Mouse (Mus musculus): ENCODE data around the gene Dusp22. TPM values are rescaled to one million over a fixed set of nuclear protein-coding genes. Genes with fewer than 3 reads are reported as not detected.

Gene Dusp22
- polyA plus RNA-seq, 1 experiment from 2014 or later, result 22.5 TPM

GRCm38 (mm10) chr13:30736721-30737120 is 76.9 kb downstream of the Dusp22 start:
- no peak overlapping the region for H3K27ac ChIP-seq (ENCODE audit: low read depth, low read length)
- no peak overlapping the region for H3K4me2 ChIP-seq (replicated peaks; ENCODE audit: low read depth, low read length)
- no peak overlapping the region for H3K9ac ChIP-seq (ENCODE audit: low read depth, low read length)
- no peak for ATAC-seq (ENCODE audit: low FRiP score, low TSS enrichment)
- H3K4me1 ChIP-seq (ENCODE audit: control insufficient read depth, insufficient read depth, low read length), result no peaks in the 10 kb centered on the region
- no peaks in the 10 kb centered on the region for H3K9me3 ChIP-seq (ENCODE audit: control insufficient read depth, low read length)
- H3K36me3 ChIP-seq (ENCODE audit: control insufficient read depth, insufficient read depth, low read length), result no peaks in the 10 kb centered on the region
- no peaks in the 10 kb centered on the region for H3K27me3 ChIP-seq (ENCODE audit: control insufficient read depth, insufficient read depth, low read length)
- no peak overlapping the region for H3K4me3 ChIP-seq (ENCODE audit: low read length)
- WGBS, result 66% methylated on average over 5 of the region's 5 CpGs

GRCm38 (mm10) chr13:30737257-30737656 is 77.5 kb downstream of the Dusp22 start:
- ATAC-seq (ENCODE audit: low FRiP score, low TSS enrichment), result no peak
- Histone ChIP-seq H3K9ac (ENCODE audit: low read depth, low read length) (no peak overlapping the region), H3K27ac (ENCODE audit: low read depth, low read length) (no peak overlapping the region), H3K9me3 (ENCODE audit: control insufficient read depth, low read length) (no peaks in the 10 kb centered on the region), H3K4me1 (ENCODE audit: control insufficient read depth, insufficient read depth, low read length) (no peaks in the 10 kb centered on the region), H3K4me3 (ENCODE audit: low read length) (no peak overlapping the region), H3K36me3 (ENCODE audit: control insufficient read depth, insufficient read depth, low read length) (no peaks in the 10 kb centered on the region), H3K27me3 (ENCODE audit: control insufficient read depth, insufficient read depth, low read length) (no peaks in the 10 kb centered on the region), H3K4me2 (replicated peaks; ENCODE audit: low read depth, low read length) (no peak overlapping the region)
- 86% methylated on average over 2 of the region's 2 CpGs for WGBS

GRCm38 (mm10) chr13:30738310-30738840 is 78.6 kb downstream of the Dusp22 start:
- no peak overlapping the region for H3K9ac ChIP-seq (ENCODE audit: low read depth, low read length)
- H3K36me3 ChIP-seq (ENCODE audit: control insufficient read depth, insufficient read depth, low read length), result no peaks in the 10 kb centered on the region
- 82% methylated on average over 4 of the region's 4 CpGs for WGBS
- H3K4me3 ChIP-seq (ENCODE audit: low read length), result no peak overlapping the region
- H3K4me2 ChIP-seq (replicated peaks; ENCODE audit: low read depth, low read length), result no peak overlapping the region
- no peak for ATAC-seq (ENCODE audit: low FRiP score, low TSS enrichment)
- H3K4me1 ChIP-seq (ENCODE audit: control insufficient read depth, insufficient read depth, low read length), result no peaks in the 10 kb centered on the region
- H3K9me3 ChIP-seq (ENCODE audit: control insufficient read depth, low read length), result no peaks in the 10 kb centered on the region
- no peak overlapping the region for H3K27ac ChIP-seq (ENCODE audit: low read depth, low read length)
- no peaks in the 10 kb centered on the region for H3K27me3 ChIP-seq (ENCODE audit: control insufficient read depth, insufficient read depth, low read length)

- H3K9ac ChIP-seq (ENCODE audit: low read depth, low read length), result no peak overlapping the region
- no peaks in the 10 kb centered on the region for H3K4me1 ChIP-seq (ENCODE audit: control insufficient read depth, insufficient read depth, low read length)
- 0 out of 2 replicates have a peak, but pooled peaks cover 6% of the 10 kb centered on the region for H3K27me3 ChIP-seq (ENCODE audit: control insufficient read depth, insufficient read depth, low read length)
- H3K9me3 ChIP-seq (ENCODE audit: control insufficient read depth, low read length), result no peaks in the 10 kb centered on the region
- no peak for ATAC-seq (ENCODE audit: low FRiP score, low TSS enrichment)
- 79% methylated on average over 5 of the region's 5 CpGs for WGBS
- no peak overlapping the region for H3K4me3 ChIP-seq (ENCODE audit: low read length)
- no peak overlapping the region for H3K27ac ChIP-seq (ENCODE audit: low read depth, low read length)
- H3K4me2 ChIP-seq (replicated peaks; ENCODE audit: low read depth, low read length), result no peak overlapping the region
- no peaks in the 10 kb centered on the region for H3K36me3 ChIP-seq (ENCODE audit: control insufficient read depth, insufficient read depth, low read length)
Observed at GRCm38 (mm10) chr13:30741172-30741571, 81.4 kb downstream of the Dusp22 start.

- H3K4me1 ChIP-seq (ENCODE audit: control insufficient read depth, insufficient read depth, low read length), result no peaks in the 10 kb centered on the region
- H3K9ac ChIP-seq (ENCODE audit: low read depth, low read length), result no peak overlapping the region
- 79% methylated on average over 6 of the region's 6 CpGs for WGBS
- H3K27me3 ChIP-seq (ENCODE audit: control insufficient read depth, insufficient read depth, low read length), result peaks cover 17% of the 10 kb centered on the region
- no peak for ATAC-seq (ENCODE audit: low FRiP score, low TSS enrichment)
- H3K4me2 ChIP-seq (replicated peaks; ENCODE audit: low read depth, low read length), result no peak overlapping the region
- no peaks in the 10 kb centered on the region for H3K9me3 ChIP-seq (ENCODE audit: control insufficient read depth, low read length)
- H3K4me3 ChIP-seq (ENCODE audit: low read length), result no peak overlapping the region
- no peak overlapping the region for H3K27ac ChIP-seq (ENCODE audit: low read depth, low read length)
- H3K36me3 ChIP-seq (ENCODE audit: control insufficient read depth, insufficient read depth, low read length), result no peaks in the 10 kb centered on the region
Observed at GRCm38 (mm10) chr13:30742411-30742970, 82.7 kb downstream of the Dusp22 start.

- ATAC-seq (ENCODE audit: low FRiP score, low TSS enrichment), result no peak
- WGBS, result 85% methylated on average over 7 of the region's 7 CpGs
- peaks cover 43% of the 10 kb centered on the region for H3K27me3 ChIP-seq (ENCODE audit: control insufficient read depth, insufficient read depth, low read length)
- H3K27ac ChIP-seq (ENCODE audit: low read depth, low read length), result no peak overlapping the region
- no peaks in the 10 kb centered on the region for H3K9me3 ChIP-seq (ENCODE audit: control insufficient read depth, low read length)
- no peak overlapping the region for H3K9ac ChIP-seq (ENCODE audit: low read depth, low read length)
- no peaks in the 10 kb centered on the region for H3K36me3 ChIP-seq (ENCODE audit: control insufficient read depth, insufficient read depth, low read length)
- no peak overlapping the region for H3K4me3 ChIP-seq (ENCODE audit: low read length)
- H3K4me2 ChIP-seq (replicated peaks; ENCODE audit: low read depth, low read length), result no peak overlapping the region
- H3K4me1 ChIP-seq (ENCODE audit: control insufficient read depth, insufficient read depth, low read length), result 0 out of 2 replicates have a peak, but pooled peaks cover 6% of the 10 kb centered on the region
Observed at GRCm38 (mm10) chr13:30745121-30745520, 85.3 kb downstream of the Dusp22 start.

- ATAC-seq (ENCODE audit: low FRiP score, low TSS enrichment), result no peak
- Histone ChIP-seq H3K4me1 (ENCODE audit: control insufficient read depth, insufficient read depth, low read length) (0 out of 2 replicates have a peak, but pooled peaks cover 9% of the 10 kb centered on the region), H3K36me3 (ENCODE audit: control insufficient read depth, insufficient read depth, low read length) (no peaks in the 10 kb centered on the region), H3K4me3 (ENCODE audit: low read length) (no peak overlapping the region), H3K9ac (ENCODE audit: low read depth, low read length) (no peak overlapping the region), H3K9me3 (ENCODE audit: control insufficient read depth, low read length) (no peaks in the 10 kb centered on the region), H3K27ac (ENCODE audit: low read depth, low read length) (no peak overlapping the region), H3K27me3 (ENCODE audit: control insufficient read depth, insufficient read depth, low read length) (peaks cover 62% of the 10 kb centered on the region), H3K4me2 (replicated peaks; ENCODE audit: low read depth, low read length) (no peak overlapping the region)
- 79% methylated on average over 5 of the region's 5 CpGs for WGBS
Observed at GRCm38 (mm10) chr13:30747068-30747467, 87.3 kb downstream of the Dusp22 start.

- H3K4me3 ChIP-seq (ENCODE audit: low read length), result no peak overlapping the region
- H3K9ac ChIP-seq (ENCODE audit: low read depth, low read length), result no peak overlapping the region
- no peaks in the 10 kb centered on the region for H3K9me3 ChIP-seq (ENCODE audit: control insufficient read depth, low read length)
- H3K4me1 ChIP-seq (ENCODE audit: control insufficient read depth, insufficient read depth, low read length), result 0 out of 2 replicates have a peak, but pooled peaks cover 9% of the 10 kb centered on the region
- no peak overlapping the region for H3K4me2 ChIP-seq (replicated peaks; ENCODE audit: low read depth, low read length)
- H3K36me3 ChIP-seq (ENCODE audit: control insufficient read depth, insufficient read depth, low read length), result no peaks in the 10 kb centered on the region
- no peak overlapping the region for H3K27ac ChIP-seq (ENCODE audit: low read depth, low read length)
- peaks cover 62% of the 10 kb centered on the region for H3K27me3 ChIP-seq (ENCODE audit: control insufficient read depth, insufficient read depth, low read length)
- no peak for ATAC-seq (ENCODE audit: low FRiP score, low TSS enrichment)
- WGBS, result 66% methylated on average over 11 of the region's 11 CpGs
Observed at GRCm38 (mm10) chr13:30747504-30747903, 87.7 kb downstream of the Dusp22 start.

GRCm38 (mm10) chr13:30748321-30748720 is 88.5 kb downstream of the Dusp22 start:
- WGBS, result 51% methylated on average over 11 of the region's 11 CpGs
- Histone ChIP-seq H3K9me3 (ENCODE audit: control insufficient read depth, low read length) (no peaks in the 10 kb centered on the region), H3K27ac (ENCODE audit: low read depth, low read length) (no peak overlapping the region), H3K4me2 (replicated peaks; ENCODE audit: low read depth, low read length) (no peak overlapping the region), H3K36me3 (ENCODE audit: control insufficient read depth, insufficient read depth, low read length) (no peaks in the 10 kb centered on the region), H3K27me3 (ENCODE audit: control insufficient read depth, insufficient read depth, low read length) (peaks cover 64% of the 10 kb centered on the region), H3K4me1 (ENCODE audit: control insufficient read depth, insufficient read depth, low read length) (0 out of 2 replicates have a peak, but pooled peaks cover 9% of the 10 kb centered on the region), H3K4me3 (ENCODE audit: low read length) (no peak overlapping the region), H3K9ac (ENCODE audit: low read depth, low read length) (no peak overlapping the region)
- ATAC-seq (ENCODE audit: low FRiP score, low TSS enrichment), result no peak

All from kidney, embryonic 14.5 days (tissue).